Mouse (Mus musculus): Measurements from ENCODE around the gene Rnf167.

Gene Rnf167

GRCm38 (mm10) chr11:70654923-70655570 is 8.0 kb downstream of the Rnf167 start:
- DNase-seq (ENCODE audit: extremely low read depth, low read depth), result no peak

GRCm38 (mm10) chr11:70655571-70656455 is 8.8 kb downstream of the Rnf167 start:
- no peak for DNase-seq (ENCODE audit: extremely low read depth, low read depth)

DNA sequence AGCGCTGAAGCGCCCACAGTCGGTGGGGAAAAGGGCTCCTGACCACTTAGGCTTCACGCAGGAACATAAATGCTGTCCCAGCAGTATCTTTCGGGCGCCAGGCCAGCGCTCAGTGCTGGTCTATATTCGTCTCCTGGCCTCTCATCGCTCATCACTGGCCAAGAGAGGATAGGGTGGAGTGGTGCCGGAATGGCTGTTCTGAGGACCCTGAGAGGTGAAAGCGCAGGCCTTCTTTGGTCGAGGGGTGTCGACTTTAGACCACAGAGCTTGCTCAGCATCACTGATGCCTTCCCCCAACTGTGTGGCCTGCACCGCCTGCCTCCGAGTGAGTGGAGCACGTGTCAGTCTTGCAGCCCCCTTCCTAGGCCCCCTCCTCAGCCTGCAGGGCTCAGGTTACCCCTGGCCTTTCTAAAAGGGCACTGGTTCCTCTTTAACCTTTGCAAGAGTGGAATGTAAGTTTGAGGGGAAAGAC is 9.5 kb downstream of the Rnf167 start:
- no peak for DNase-seq (ENCODE audit: extremely low read depth, low read depth)

DNA sequence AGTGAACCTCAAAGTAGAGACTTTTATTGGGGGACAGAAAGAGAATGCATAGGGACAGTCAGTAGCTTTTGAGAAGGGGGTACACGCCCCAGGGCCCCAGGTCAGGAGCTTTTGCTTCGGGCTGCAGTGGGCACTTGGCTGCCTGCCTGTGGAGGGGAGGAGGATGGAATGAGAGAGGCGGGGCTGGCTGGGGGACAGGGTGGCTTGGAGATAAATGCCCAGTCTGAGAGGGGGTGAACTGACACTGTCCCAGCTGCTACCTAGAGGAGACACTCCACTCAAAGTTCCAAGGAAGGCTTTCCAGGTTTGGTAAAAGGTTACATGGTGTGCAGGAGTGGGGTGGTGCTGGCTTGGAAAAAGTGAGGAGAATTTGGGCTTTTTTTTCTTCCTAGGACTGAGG is 9.9 kb downstream of the Rnf167 start, which contains the start of gene Eno3:
Gene Eno3 (plus strand): TSS at position 239 of the 400 bp plus-strand sequence.
- DNase-seq (ENCODE audit: extremely low read depth, low read depth), result no peak

GRCm38 (mm10) chr11:70657573-70657972 is 10.5 kb downstream of the Rnf167 start:
- DNase-seq (ENCODE audit: extremely low read depth, low read depth), result no peak

DNA sequence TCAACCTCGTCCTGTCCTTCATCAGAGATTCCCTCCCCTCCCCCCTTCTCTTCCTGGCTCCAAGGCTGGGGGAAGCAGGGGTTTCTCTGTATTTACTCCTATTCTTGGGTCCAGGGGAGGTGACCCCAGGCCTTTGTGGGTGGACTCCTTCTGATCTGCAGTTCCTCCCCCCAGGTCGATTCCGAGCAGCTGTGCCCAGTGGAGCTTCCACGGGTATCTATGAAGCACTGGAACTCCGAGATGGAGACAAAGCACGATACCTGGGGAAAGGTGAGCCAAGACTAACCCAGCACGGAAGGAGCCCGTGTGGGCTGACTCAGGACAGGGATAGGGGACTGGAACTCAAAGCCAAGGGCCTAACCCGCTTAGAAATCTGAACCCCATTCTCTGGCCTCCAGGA is 11.0 kb downstream of the Rnf167 start:
- DNase-seq (ENCODE audit: extremely low read depth, low read depth), result no peak

GRCm38 (mm10) chr11:70658521-70658920 is 11.5 kb downstream of the Rnf167 start:
- no peak for DNase-seq (ENCODE audit: extremely low read depth, low read depth)

DNA sequence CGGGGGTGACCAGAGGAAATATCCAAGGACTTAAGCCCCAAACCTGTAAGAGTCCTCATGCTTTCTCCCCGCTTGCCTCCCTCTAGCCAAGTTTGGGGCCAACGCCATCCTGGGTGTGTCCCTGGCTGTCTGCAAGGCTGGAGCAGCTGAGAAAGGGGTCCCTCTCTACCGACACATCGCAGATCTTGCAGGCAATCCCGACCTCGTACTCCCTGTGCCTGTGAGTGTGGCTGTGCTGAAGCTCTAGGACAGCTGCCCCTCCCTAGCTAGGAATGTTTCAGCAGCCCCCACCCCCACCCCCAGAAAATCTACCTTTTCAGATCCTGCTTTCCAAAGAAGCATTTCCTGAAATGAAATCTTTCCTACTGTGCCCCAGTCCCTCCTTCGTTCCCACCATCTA is 11.9 kb downstream of the Rnf167 start:
- no peak for DNase-seq (ENCODE audit: extremely low read depth, low read depth)

GRCm38 (mm10) chr11:70660571-70660970 is 13.5 kb downstream of the Rnf167 start:
- DNase-seq (ENCODE audit: extremely low read depth, low read depth), result no peak

GRCm38 (mm10) chr11:70663101-70663500 is 16.1 kb downstream of the Rnf167 start:
- DNase-seq (ENCODE audit: extremely low read depth, low read depth), result no peak

DNA sequence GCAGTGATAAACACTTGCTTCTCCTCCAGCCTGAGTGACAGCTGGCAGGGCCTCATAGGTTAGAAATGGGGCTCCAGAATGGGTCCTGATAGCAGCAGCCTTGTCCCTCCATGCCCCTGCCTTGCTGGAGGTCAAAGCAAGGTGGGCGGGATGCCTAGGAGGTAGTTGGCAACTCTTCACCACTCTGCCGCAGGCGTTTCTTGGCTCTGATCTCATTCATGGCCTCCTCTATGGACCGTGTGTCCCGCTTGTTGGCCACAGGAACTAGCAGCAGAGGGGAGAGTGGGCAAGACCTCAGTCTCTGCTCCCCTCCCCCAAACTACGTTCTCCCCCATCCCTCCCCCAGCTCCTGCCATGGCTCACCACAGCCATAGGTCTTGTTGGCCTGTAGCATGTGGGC is 16.9 kb downstream of the Rnf167 start:
- no peak for DNase-seq (ENCODE audit: extremely low read depth, low read depth)

DNA sequence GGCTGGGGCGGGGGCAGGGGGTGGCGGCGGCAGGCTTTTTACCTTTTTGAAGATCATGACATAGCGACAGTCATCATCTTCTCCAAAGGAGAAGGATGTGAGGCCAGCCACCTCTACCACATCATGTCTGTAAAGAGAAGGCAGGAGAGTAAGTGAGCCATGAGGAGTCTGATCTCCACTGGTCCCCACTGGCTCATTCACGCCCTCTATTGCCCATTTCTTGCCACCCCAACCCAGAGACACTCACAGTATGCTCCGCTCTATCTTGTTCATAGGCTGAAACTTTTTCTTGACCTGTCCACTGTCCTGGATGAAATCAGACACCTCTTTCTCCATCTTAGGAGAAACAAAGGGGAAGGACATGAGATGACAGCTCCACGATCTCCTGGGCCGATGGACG is 17.7 kb downstream of the Rnf167 start:
- no peak for DNase-seq (ENCODE audit: extremely low read depth, low read depth)

DNA sequence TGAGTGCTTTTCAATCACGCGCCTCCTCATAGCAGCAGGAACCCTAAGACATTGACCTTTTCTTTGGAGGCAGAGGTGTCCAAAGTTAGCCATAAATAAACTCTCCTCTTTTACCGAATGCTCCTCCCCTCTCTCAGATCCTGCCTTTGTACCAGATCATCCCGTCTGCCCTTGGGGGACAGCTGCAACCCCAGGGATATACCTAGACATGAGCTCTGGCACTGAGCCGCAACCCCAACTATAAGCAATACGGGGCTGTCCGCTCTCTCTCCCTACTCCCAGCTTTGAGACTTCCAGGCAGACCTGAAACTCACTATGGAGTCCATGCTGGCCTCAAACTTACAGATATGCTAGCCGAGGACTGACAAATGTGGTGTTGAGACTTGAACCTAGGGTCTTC is 19.7 kb downstream of the Rnf167 start:
- no peak for DNase-seq (ENCODE audit: extremely low read depth, low read depth)

DNA sequence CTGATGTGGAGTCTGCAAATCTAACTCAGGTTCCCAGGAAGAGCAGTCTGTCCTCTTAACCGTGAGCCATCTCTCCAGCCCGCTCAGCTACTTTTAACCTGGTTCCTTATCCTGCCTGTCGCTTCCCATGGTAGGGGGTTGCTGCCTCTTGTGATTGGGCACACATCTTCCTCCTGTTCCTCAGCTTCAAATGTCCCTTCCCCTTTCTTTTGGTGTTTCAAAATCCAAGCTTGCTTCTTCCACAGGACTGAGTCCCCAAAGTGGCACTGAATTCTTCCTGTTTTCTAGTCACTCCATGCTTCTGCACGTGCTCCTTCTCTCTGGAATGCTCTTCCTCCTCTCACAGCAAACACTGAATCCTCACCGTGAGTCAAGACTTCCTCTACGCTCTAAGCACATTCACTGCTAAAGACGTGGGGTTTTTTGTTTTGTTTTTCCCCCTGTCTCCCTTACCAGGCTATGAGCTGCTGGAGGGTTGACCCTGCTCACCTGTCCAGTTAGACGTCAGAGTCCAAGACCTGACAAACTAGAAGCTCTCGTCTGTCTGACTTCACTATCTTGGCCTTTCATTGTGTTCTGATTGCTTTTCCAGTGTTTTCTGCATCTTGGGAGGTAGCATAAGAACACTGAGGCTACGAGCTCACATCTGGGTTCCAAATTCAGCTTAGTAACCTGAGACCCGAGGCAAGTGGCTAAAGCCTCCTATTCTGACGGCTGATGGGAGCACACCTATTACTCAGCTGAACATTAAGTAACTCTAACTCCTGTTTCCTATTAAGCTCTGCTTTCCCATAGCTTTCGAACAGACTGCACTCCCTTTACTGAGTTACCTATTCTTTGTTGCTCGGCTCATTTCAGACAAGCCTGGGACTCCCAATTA is 20.5 kb downstream of the Rnf167 start:
- no peak for DNase-seq (ENCODE audit: extremely low read depth, low read depth)

DNA sequence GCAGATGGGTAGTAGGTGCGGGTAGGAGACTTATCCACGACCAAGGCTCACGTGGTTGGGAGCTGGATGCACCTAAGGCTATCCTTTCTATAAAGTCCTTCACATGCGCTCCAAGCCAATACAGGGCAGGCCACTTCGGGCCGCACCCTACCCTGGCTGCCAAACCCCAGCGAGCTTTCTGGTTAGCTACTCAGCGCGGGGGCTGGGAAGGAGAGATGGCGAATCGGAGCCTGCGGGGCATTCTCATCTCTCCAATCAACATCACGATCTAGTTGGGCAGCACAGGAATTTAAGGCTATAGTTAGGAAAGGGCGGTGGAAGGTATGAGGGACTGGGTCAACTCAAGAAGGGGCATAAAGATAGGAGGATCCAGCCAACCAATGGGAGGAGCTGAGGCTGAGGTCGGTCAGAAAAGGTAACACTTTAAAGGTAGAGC is 21.3 kb downstream of the Rnf167 start:
- no peak for DNase-seq (ENCODE audit: extremely low read depth, low read depth)

- peak; percentile 100 for DNase-seq (ENCODE audit: extremely low read depth, low read depth)
These were observed 21.9 kb downstream of the Rnf167 start, which contains the start of gene Spag7 for GRCm38 (mm10) chr11:70668771-70669505. TSS of gene Spag7 (minus strand) at chr11:70669416.

GRCm38 (mm10) chr11:70669582-70670345 is 22.7 kb downstream of the Rnf167 start:
- DNase-seq (ENCODE audit: extremely low read depth, low read depth), result peak; percentile 66

GRCm38 (mm10) chr11:70670483-70670882 is 23.4 kb downstream of the Rnf167 start:
- DNase-seq (ENCODE audit: extremely low read depth, low read depth), result no peak

DNA sequence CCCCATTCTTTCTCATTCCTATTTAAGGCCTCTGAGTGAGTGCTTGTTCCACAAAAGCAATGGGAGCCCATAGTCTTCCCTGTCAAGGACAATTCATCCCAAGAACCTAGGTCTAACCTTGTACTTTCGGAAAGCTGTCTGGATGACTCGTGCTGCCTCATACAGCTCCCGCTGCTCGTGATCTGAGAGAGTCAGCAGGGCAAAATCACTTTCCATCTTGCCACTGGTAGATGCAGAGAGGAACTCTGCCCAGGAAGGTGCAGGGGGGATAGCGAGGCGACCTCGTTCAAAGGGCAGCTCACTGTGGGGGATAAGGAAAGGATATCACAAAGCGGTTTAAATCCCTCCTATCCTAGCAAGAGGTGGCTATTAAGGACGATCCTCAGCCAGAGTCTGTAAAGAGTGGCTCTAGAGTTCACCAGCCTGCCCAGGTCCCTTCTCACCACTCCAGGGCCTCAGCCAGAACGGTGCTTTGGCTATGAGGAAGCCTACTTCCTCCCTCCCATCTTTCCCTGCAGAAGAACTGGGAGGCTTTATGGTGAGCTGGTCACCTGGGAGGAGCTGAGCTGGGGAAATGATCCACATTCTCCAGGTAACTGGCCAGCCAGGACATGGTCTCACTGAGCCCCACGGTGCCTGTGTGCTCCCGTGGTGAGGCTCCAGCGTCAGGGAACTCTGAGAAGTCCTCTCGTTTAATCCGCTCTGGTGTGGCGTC is 24.5 kb downstream of the Rnf167 start:
- DNase-seq (ENCODE audit: extremely low read depth, low read depth), result no peak
